Mouse (Mus musculus): ENCODE data around the gene Mill1.
"Not testable (repeated sequence)": the region's sequence is repeated elsewhere in the genome, so short reads cannot be mapped to it uniquely, and the experiment has no call there.

The Mill1 gene

GRCm38 (mm10) chr7:18245047-18245446, at the start of gene Mill1:
Mill1 (plus strand) TSS chr7:18245347.
- DNase-seq (ENCODE audit: low read depth, low spot score) = no peak

DNA sequence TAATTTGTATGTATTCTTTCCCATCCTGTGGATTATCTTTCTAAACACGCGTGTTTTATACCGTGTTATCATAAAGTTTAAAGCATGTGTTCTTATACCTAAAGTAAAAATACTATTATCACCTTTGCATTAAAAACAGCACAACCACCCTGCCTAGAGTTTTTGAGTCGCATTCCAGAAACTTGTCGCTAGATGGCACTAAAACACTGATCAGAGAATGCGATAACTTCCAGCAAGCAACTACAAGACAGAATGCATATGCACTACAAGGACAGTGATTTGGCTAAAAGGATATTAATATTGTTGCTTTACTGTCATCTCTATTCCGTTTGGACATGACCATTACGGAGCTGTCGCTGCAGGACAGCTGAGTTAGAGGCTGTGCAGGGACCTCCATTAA, 34.2 kb upstream of the Mill1 start:
- DNase-seq (ENCODE audit: low read depth, low spot score) = peak; percentile 58

GRCm38 (mm10) chr7:18214699-18215098, 30.4 kb upstream of the Mill1 start:
- peak; percentile 85 for DNase-seq (ENCODE audit: low read depth, low spot score)

DNA sequence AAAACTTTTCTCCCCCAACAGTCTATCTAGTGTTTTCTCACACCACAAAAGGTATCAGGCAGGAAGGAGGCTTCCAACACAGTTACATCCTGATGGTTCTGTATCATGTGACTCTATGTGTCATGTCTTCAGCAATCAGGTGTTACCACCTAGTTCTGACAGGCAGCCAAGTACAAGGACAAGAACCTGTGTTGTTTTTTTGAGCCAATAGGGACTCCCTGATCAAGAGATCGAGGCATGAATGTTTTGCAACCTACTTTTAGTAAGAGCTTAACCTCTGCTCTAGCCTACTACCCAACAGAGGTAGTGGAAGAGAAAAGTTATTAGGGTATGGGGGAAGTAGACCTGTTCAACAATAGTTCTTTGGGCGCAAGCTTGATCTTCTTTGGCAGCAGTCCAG, 6.6 kb upstream of the Mill1 start:
- DNase-seq (ENCODE audit: low read depth, low spot score) = no peak

DNA sequence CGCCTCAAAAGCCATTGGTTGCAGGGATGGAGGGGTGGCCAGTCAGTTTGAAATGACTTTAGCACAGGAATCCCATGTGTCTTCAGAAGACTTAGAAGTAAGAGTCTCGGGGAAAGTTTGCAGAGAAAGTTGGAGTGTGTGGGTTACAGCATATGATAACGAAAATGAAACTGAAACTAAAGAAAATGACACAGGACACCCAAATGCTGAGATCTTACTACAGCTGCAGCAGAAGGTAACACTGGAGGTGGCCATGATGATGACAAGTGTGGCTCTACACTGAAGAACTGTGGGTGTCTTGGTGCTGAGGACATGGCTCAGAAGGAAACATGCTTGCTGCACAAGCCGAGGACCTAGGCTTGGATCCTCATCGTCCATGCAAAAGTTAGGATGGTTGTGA, 3.9 kb upstream of the Mill1 start:
- DNase-seq (ENCODE audit: low read depth, low spot score) = no peak

GRCm38 (mm10) chr7:18243959-18244573, 1.1 kb upstream of the Mill1 start:
- not testable (repeated sequence) for DNase-seq (ENCODE audit: low read depth, low spot score)

GRCm38 (mm10) chr7:18260219-18260618, 15.1 kb downstream of the Mill1 start:
- DNase-seq (ENCODE audit: low read depth, low spot score) = peak; percentile 25

DNA sequence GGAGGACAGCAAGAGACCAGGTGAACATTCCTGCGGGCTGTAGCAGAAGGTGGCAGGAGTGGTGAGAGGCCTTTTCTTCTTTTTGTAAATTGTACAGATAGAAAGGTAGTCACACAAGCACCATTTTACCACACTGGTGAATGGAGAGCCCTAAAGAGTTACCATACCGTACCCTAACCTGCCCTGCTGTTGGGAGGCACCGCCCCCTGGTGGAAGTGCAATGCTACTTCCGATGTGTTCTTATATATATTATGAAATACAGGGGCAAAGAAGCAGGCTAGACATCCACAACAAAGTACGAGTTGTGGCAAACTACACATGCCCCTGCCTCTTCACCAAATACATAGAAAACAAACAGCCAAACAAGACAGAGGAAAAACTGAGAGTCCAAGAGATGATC, 19.9 kb downstream of the Mill1 start:
- peak; percentile 64 for DNase-seq (ENCODE audit: low read depth, low spot score)
